Mouse (Mus musculus) hindbrain, embryonic 13.5 days (tissue): ENCODE results near the gene Mgst3. TPM values are rescaled to one million over a fixed set of nuclear protein-coding genes. Genes with fewer than 3 reads are reported as not detected.
A peak's percentile ranks its signal among the peaks of the same experiment; 100 is the strongest.

Experiments
- ATAC-seq: fragments of 200-750 bp; cut with Nextera tagmentation; 2 replicates; pipeline ENCODE4 v1.8.0; 2017; ENCODE audit warnings: moderate TSS enrichment; ENCODE audit not compliant: low FRiP score
- H3K27ac ChIP-seq: fragments of 300-500 bp; sonication (generic); 2 replicates; pipeline ENCODE4 v1.5.1; 2015; ENCODE audit warnings: inconsistent platforms, mild to moderate bottlenecking, moderate library complexity
- H3K27me3 ChIP-seq: fragments of 300-500 bp; sonication (generic); 2 replicates; pipeline ENCODE4 v1.6.1; 2015; ENCODE audit warnings: mild to moderate bottlenecking, inconsistent platforms
- H3K36me3 ChIP-seq: fragments of 300-500 bp; sonication (generic); 2 replicates; pipeline ENCODE4 v1.6.1; 2015; ENCODE audit warnings: mild to moderate bottlenecking, inconsistent platforms
- H3K4me1 ChIP-seq: fragments of 300-500 bp; sonication (generic); replicated peaks from 2 replicates; pipeline ENCODE4 v1.6.1; 2015; ENCODE audit warnings: inconsistent platforms
- H3K4me2 ChIP-seq: fragments of 300-500 bp; sonication (generic); 2 replicates; pipeline ENCODE4 v1.6.1; 2015; ENCODE audit warnings: inconsistent platforms, mild to moderate bottlenecking, moderate library complexity
- H3K4me3 ChIP-seq: fragments of 300-500 bp; sonication (generic); 2 replicates; pipeline ENCODE4 v1.5.1; 2015; ENCODE audit warnings: mild to moderate bottlenecking, inconsistent platforms
- H3K9ac ChIP-seq: fragments of 300-500 bp; sonication (generic); 2 replicates; pipeline ENCODE4 v1.6.1; 2015; ENCODE audit warnings: mild to moderate bottlenecking, inconsistent platforms
- H3K9me3 ChIP-seq: fragments of 300-500 bp; sonication (generic); 2 replicates; pipeline ENCODE4 v1.6.1; 2016; ENCODE audit warnings: inconsistent platforms
- WGBS: fragments of 180-500 bp; shearing (Covaris S2); methylation state at CpG from one replicate; pipeline ENCODE4 v1.1.7; 2015; 5-methylcytosine and 5-hydroxymethylcytosine counted together
- polyA plus RNA-seq: library from polyadenylated mRNA; unstranded; fragments of >200 nt; fragmentation: Nextera tagmentation; extraction: Ambion mirVana; gene quantifications from 2 replicates; pipeline ENCODE4 v1.2.1, GENCODE M21; 2015

Mgst3 gene
- 105 and 108 TPM in 2 replicates for polyA plus RNA-seq

- Histone ChIP-seq H3K36me3 (no peaks in the 10 kb centered on the region), H3K27me3 (peaks cover 30% of the 10 kb centered on the region), H3K4me3 (peak within 1 kb of the TSS; percentile 65), H3K9me3 (no peaks in the 10 kb centered on the region), H3K27ac (peak within 1 kb of the TSS; percentile 81), H3K9ac (peak within 1 kb of the TSS; percentile 73), H3K4me2 (peak within 1 kb of the TSS; percentile 88), H3K4me1 (peaks cover 18% of the 10 kb centered on the region)
- WGBS = under 1% methylated on average over 45 of the region's 45 CpGs
- ATAC-seq = peak; percentile 97
Observed at GRCm38 (mm10) chr1:167393683-167394492, at the start of gene Mgst3. Gene Mgst3, minus strand, starts transcription at chr1:167393841.

- H3K4me3 ChIP-seq = no peak overlapping the region
Observed at GRCm38 (mm10) chr1:167438231-167438885, 44.7 kb upstream of the Mgst3 start.

GRCm38 (mm10) chr1:167437091-167437490 lies 43.5 kb upstream of the Mgst3 start:
- H3K9me3 ChIP-seq = no peaks in the 10 kb centered on the region
- H3K4me2 ChIP-seq = no peak overlapping the region
- H3K4me3 ChIP-seq = no peak overlapping the region
- no peaks in the 10 kb centered on the region for H3K36me3 ChIP-seq
- H3K27me3 ChIP-seq = no peaks in the 10 kb centered on the region
- ATAC-seq = no peak
- WGBS = 89% methylated on average over 7 of the region's 7 CpGs
- no peak overlapping the region for H3K9ac ChIP-seq
- no peak overlapping the region for H3K27ac ChIP-seq
- no peaks in the 10 kb centered on the region for H3K4me1 ChIP-seq

More at GRCm38 (mm10) chr1:167438231-167438885, 44.7 kb upstream of the Mgst3 start:
- Histone ChIP-seq H3K27ac (no peak overlapping the region), H3K36me3 (no peaks in the 10 kb centered on the region), H3K4me1 (no peaks in the 10 kb centered on the region), H3K27me3 (no peaks in the 10 kb centered on the region), H3K9me3 (no peaks in the 10 kb centered on the region), H3K4me2 (no peak overlapping the region), H3K9ac (no peak overlapping the region)
- 77% methylated on average over 9 of the region's 9 CpGs for WGBS
- ATAC-seq = no peak

GRCm38 (mm10) chr1:167436186-167436975 lies 42.7 kb upstream of the Mgst3 start:
- H3K9me3 ChIP-seq = no peaks in the 10 kb centered on the region
- 0 out of 2 replicates have a peak, but pooled peaks cover 1% of the 10 kb centered on the region for H3K4me1 ChIP-seq
- H3K27me3 ChIP-seq = no peaks in the 10 kb centered on the region
- ATAC-seq = no peak
- no peak overlapping the region for H3K4me2 ChIP-seq
- WGBS = 90% methylated on average over 7 of the region's 7 CpGs
- no peak overlapping the region for H3K27ac ChIP-seq
- no peak overlapping the region for H3K9ac ChIP-seq
- H3K4me3 ChIP-seq = no peak overlapping the region
- no peaks in the 10 kb centered on the region for H3K36me3 ChIP-seq

GRCm38 (mm10) chr1:167434931-167435330 lies 41.3 kb upstream of the Mgst3 start:
- Histone ChIP-seq H3K4me1 (0 out of 2 replicates have a peak, but pooled peaks cover 4% of the 10 kb centered on the region), H3K36me3 (no peaks in the 10 kb centered on the region), H3K27me3 (no peaks in the 10 kb centered on the region), H3K9ac (no peak overlapping the region), H3K9me3 (no peaks in the 10 kb centered on the region), H3K4me3 (no peak overlapping the region), H3K4me2 (no peak overlapping the region), H3K27ac (no peak overlapping the region)
- 92% methylated on average over 4 of the region's 4 CpGs for WGBS
- no peak for ATAC-seq

GRCm38 (mm10) chr1:167430976-167431676 lies 37.5 kb upstream of the Mgst3 start:
- Histone ChIP-seq H3K9me3 (no peaks in the 10 kb centered on the region), H3K27me3 (no peaks in the 10 kb centered on the region), H3K4me1 (0 out of 2 replicates have a peak, but pooled peaks cover 4% of the 10 kb centered on the region), H3K9ac (no peak overlapping the region), H3K4me3 (no peak overlapping the region), H3K36me3 (no peaks in the 10 kb centered on the region), H3K27ac (no peak overlapping the region), H3K4me2 (no peak overlapping the region)
- no peak for ATAC-seq
- 72% methylated on average over 9 of the region's 9 CpGs for WGBS

- Histone ChIP-seq H3K36me3 (no peaks in the 10 kb centered on the region), H3K9ac (no peak overlapping the region), H3K27me3 (0 out of 2 replicates have a peak, but pooled peaks cover 2% of the 10 kb centered on the region), H3K4me2 (no peak overlapping the region), H3K4me3 (no peak overlapping the region), H3K4me1 (0 out of 2 replicates have a peak, but pooled peaks cover 4% of the 10 kb centered on the region), H3K27ac (no peak overlapping the region), H3K9me3 (no peaks in the 10 kb centered on the region)
- 85% methylated on average over 7 of the region's 7 CpGs for WGBS
- ATAC-seq = no peak
Observed at GRCm38 (mm10) chr1:167426681-167427080, 33.0 kb upstream of the Mgst3 start.

- no peak overlapping the region for H3K27ac ChIP-seq
- H3K9me3 ChIP-seq = no peaks in the 10 kb centered on the region
- H3K36me3 ChIP-seq = no peaks in the 10 kb centered on the region
- no peak overlapping the region for H3K4me2 ChIP-seq
- no peak overlapping the region for H3K4me3 ChIP-seq
- H3K9ac ChIP-seq = no peak overlapping the region
- 89% methylated on average over 5 of the region's 5 CpGs for WGBS
- no peaks in the 10 kb centered on the region for H3K4me1 ChIP-seq
- no peak for ATAC-seq
- H3K27me3 ChIP-seq = 0 out of 2 replicates have a peak, but pooled peaks cover 2% of the 10 kb centered on the region
Observed at GRCm38 (mm10) chr1:167425572-167425971, 31.9 kb upstream of the Mgst3 start.

- no peak for ATAC-seq
- no peak overlapping the region for H3K4me3 ChIP-seq
- H3K27ac ChIP-seq = no peak overlapping the region
- H3K9me3 ChIP-seq = no peaks in the 10 kb centered on the region
- H3K9ac ChIP-seq = no peak overlapping the region
- H3K27me3 ChIP-seq = 0 out of 2 replicates have a peak, but pooled peaks cover 2% of the 10 kb centered on the region
- H3K36me3 ChIP-seq = no peaks in the 10 kb centered on the region
- no peak overlapping the region for H3K4me2 ChIP-seq
- WGBS = 79% methylated on average over 11 of the region's 11 CpGs
- H3K4me1 ChIP-seq = no peaks in the 10 kb centered on the region
Observed at GRCm38 (mm10) chr1:167422501-167423240, 29.0 kb upstream of the Mgst3 start.

GRCm38 (mm10) chr1:167414846-167415245 lies 21.2 kb upstream of the Mgst3 start:
- H3K4me1 ChIP-seq = no peaks in the 10 kb centered on the region
- H3K4me3 ChIP-seq = no peak overlapping the region
- 5% methylated on average over 7 of the region's 7 CpGs for WGBS
- no peak overlapping the region for H3K27ac ChIP-seq
- no peaks in the 10 kb centered on the region for H3K9me3 ChIP-seq
- H3K27me3 ChIP-seq = peaks cover 6% of the 10 kb centered on the region; the same call in 1 of the 2 replicates
- H3K4me2 ChIP-seq = no peak overlapping the region
- H3K9ac ChIP-seq = no peak overlapping the region
- no peak for ATAC-seq
- H3K36me3 ChIP-seq = no peaks in the 10 kb centered on the region
